Mouse (Mus musculus) spleen, postnatal 4 days (tissue): ENCODE data around the gene Ube2g1.

Source experiments
- DNase-seq, 2 experiments: peaks; one replicate each; pipeline ENCODE4 v3.0.0; 2022; ENCODE audit warnings: low spot score in 2 of 2

Ube2g1 gene

GRCm38 (mm10) chr11:72606694-72607407 is at the start of gene Ube2g1:
Ube2g1 (plus strand) TSS chr11:72607283.
- DNase-seq: peak; percentile 98

- no peak for DNase-seq
Measured at GRCm38 (mm10) chr11:72558155-72558554, 48.9 kb upstream of the Ube2g1 start.

DNA sequence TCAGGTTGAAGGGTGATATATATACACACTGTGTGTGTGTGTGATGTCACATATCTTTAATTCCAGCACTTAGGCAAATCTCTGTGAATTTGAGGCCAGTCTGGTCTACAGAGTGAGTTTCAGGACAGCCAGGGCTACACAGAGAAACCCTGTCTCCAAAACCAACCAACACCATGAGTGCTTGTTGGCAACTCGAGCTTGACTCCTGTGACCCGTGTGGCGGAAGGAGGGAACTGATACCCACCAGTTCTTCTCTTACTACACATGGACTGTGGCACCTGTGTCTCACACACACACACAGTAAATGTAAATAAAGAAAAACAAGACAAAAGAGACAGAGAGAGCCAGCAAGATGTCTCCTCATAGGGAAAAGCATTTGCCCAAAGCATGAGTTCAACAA is 46.4 kb upstream of the Ube2g1 start:
- DNase-seq: no peak

GRCm38 (mm10) chr11:72564232-72564807 is 42.8 kb upstream of the Ube2g1 start:
- no peak for DNase-seq

- no peak for DNase-seq
Measured at GRCm38 (mm10) chr11:72566304-72566703, 40.8 kb upstream of the Ube2g1 start.

- DNase-seq: no peak
Measured at GRCm38 (mm10) chr11:72566816-72567338, 40.2 kb upstream of the Ube2g1 start.

DNA sequence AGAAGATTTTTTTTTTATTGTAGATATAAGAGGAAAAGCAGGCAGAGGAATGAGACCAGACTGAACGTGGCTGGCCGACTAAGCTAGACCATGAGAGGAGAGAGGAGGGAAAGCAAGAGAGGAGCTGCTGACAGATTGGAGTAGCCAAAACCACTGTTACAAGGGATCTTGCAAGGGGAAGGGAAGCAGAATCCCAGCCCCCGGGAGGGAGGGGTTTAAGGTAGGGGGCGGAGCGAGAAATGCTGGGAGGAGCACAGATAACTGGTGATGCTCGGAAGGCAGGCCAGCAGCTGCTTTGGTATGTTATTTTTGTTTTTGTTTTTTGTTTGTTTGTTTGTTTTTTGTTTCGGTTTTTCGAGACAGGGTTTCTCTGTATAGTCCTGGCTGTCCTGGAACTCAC is 38.0 kb upstream of the Ube2g1 start:
- DNase-seq: peak in 1 of 2 experiments; percentile 48

DNA sequence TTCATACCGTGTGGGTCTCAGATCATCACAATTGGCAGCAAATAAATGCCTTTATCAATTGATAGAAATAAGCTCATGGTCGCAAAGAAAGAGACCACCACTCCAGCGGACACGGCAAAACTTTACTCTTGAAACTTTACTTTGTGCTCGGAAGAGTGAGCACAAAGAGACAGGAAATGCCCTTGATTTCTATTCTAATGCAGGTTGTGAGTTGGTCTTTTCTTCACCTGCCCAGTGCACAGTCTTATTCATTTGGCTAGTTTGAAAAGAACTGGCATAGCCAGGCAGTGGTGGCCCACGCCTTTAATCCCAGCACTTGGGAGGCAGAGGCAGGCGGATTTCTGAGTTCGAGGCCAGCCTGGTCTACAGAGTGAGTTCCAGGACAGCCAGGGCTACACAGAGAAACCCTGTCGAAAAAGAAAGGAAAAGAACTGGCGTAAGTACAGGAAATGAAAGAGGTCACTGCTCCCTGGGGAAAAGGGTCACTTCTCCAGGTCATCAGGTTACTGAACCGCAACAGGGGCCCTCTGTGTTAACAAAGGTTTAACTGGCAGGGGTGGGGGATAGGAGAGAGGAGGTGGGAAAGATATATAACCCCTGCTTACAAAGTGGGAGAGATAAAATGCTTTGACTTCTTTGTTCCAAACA is 37.3 kb upstream of the Ube2g1 start:
- no peak for DNase-seq

DNA sequence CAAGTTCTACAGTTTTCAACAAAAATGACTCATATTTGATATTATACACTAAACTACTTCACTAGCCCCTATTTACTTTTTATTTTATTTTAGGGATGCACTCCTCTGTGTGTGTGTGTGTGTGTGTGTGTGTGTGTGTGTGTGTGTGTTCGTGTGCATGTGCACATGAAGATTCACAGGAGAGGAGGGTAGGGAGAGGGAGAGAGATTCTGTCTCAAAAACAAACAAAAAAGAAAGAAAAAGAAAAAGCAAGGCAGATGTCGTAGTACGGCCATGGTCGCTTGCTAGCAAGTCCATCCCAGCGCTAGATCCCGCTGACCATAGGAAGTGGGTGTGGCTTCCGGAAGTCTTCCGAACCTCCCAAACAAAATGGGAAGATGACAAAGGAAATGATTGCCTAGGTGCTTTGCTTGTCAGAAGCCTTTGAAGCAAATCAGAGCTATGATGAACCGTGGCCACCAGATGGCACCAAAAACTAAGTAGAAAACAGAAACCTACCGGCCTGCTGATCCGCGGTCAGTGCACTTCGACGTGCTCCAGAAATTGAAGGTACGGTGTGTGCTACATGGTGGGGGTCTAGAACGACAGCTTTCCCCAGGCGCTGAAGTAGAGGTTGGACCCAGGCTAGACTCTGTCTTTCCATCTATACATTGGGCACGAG is 36.6 kb upstream of the Ube2g1 start:
- peak; percentile 76 to 90 for DNase-seq

DNA sequence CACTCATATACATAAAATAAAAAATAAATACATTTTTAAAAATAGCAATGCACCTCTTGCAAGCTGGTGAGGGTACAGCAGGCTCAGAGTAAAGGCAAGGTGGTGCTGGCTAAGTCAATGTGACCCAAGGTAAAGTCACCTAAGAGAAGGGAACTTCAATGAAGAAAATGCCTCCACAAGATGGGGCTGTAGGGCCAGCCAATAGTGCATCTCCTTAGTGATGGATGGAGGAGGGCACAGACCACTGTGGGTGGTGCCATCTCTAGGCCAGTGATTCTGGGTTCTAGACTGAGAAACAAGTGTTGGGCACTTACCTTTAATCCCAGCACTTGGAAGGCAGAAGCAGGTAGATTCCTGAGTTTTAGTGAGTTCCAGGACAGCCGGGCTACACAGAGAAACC is 33.3 kb upstream of the Ube2g1 start:
- DNase-seq: peak in 1 of 2 experiments; percentile 41

DNA sequence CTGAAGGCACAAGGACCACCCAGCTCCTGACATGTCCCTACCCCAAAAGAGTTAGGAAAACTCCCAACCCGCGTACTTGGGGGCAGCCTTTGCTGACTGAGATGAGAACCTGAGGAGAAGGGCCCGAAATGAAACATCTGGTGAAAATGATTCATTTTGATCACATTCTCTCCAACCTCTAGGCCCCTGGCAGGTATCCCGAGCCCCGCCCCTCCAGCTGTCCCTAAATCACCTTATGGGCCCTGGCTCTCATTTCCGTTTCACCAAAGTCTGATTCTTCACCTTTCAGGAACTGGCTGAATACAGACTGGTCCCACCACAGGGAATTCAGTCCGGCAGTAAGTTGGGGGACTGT is 31.0 kb upstream of the Ube2g1 start:
- no peak for DNase-seq

DNA sequence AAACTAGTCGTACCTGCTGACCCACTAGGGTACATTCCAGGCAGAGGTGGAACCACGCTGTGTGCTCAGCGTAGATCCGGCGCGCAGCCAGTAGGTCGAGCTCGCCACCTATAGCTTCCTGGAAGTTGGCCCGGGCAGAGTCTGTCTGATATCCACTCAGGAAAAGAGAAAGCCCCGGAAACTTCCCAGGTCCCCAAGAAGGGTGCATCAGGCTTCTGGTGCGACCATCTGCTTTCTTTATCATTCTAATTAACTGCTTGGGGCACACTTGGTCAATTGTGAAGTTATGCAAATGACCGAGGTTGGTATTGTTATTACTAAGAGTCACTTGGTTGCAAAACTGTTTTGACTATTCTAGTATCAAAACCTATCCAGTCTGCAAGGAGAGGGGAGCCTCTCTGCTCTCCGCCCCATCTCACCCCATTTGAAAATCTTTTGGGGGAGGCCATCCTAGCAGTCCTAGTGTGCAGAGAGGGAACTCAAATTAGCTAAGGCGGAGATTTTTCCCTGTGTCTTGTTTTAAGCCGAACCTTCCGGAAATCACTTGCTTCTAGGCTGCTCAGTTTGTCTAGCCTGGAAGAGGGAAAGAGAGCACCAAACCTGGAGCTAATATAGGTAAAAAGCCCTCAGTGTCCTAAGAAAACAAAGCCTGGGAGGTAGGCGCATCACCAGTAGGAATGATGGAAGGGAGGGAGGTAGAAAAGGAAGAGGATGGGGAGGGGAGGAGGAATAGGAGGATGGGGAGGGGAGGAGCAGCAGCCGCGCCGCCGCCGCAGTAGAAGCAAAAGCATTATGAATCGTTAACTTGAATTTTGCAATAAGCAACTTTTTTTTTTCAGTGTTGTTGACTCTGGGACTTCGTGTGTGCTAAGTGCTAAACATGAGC is 30.4 kb upstream of the Ube2g1 start:
- no peak for DNase-seq

- no peak for DNase-seq
Measured at GRCm38 (mm10) chr11:72578471-72578870, 28.6 kb upstream of the Ube2g1 start.

- DNase-seq: no peak
Measured at GRCm38 (mm10) chr11:72581609-72582447, 25.3 kb upstream of the Ube2g1 start.

GRCm38 (mm10) chr11:72582448-72582705 is 24.7 kb upstream of the Ube2g1 start:
- DNase-seq: no peak

DNA sequence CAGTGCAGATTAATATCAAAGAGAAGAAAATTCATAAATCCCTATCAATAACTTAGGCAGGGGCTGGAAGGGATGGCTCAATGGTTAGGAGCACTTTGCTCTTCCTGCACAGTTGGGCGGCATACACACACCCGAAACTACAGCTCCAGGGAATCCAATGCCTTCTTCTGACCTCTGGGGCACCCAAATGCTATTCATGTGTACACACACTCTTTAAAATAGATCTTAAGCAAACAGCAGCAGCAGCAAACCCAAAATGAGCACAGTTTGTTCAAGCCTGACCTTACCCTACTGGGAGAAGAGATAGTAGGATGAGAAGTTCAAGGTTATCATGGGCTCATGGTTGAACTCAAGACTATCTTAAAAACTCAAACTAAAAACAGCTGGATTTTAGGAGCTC is 24.0 kb upstream of the Ube2g1 start:
- DNase-seq: no peak

DNA sequence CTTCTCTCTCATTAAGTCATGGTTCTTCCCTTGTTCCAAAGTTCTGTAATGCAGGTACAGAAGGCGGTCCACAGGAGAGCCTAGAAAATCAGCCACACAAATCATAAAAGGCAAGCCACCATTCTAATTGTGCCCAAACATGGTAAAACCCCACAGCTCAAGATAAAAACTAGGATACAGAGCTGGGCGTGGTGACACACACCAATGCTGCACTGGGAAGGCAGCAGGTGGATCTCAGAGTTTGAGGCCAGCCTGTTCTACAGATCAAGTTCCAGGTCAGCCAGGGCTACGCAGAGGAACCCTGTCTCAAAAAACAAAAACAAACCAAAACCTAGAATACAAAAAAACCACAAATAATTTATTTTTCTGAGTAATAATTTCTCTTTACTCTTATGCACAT is 20.5 kb upstream of the Ube2g1 start:
- no peak for DNase-seq

GRCm38 (mm10) chr11:72587537-72588233 is 19.4 kb upstream of the Ube2g1 start:
- no peak for DNase-seq

GRCm38 (mm10) chr11:72595010-72595737 is 11.9 kb upstream of the Ube2g1 start:
- no peak for DNase-seq

DNA sequence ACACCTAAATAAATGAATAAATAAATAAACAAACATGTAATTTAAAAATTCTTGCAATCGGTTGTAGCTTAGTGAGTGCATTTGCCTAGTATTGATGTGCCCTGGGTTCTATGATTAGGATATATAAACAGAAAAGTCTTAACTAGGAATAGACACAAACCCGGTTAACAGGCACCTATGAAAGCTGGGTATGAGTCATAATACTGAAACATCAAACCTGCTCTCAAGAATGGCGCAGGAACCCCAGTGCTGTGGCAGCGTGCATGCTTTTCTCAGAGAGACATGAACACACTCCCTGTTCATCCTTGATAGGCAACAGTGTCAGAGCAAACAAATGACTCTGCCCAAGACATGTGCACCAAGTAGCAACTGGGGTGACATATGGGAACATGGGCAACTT is 9.3 kb upstream of the Ube2g1 start:
- no peak for DNase-seq
